Mouse (Mus musculus) testis, adult 2 months (tissue): ENCODE results near the gene Hoxb7.

Source experiments
- CTCF ChIP-seq: fragments of 200-500 bp; IDR thresholded peaks from 2 replicates; pipeline ENCODE4 v1.5.1; 2012; ENCODE audit warnings: low read depth, mild to moderate bottlenecking, inconsistent platforms, low read length, moderate library complexity; ENCODE audit not compliant: control insufficient read depth, insufficient read depth, insufficient replicate concordance
- POLR2A ChIP-seq: fragments of 200-500 bp; IDR thresholded peaks from 2 replicates; pipeline ENCODE4 v1.6.1; 2012; ENCODE audit warnings: low read depth, mild to moderate bottlenecking, inconsistent platforms, low read length, moderate library complexity; ENCODE audit not compliant: control insufficient read depth

DNA sequence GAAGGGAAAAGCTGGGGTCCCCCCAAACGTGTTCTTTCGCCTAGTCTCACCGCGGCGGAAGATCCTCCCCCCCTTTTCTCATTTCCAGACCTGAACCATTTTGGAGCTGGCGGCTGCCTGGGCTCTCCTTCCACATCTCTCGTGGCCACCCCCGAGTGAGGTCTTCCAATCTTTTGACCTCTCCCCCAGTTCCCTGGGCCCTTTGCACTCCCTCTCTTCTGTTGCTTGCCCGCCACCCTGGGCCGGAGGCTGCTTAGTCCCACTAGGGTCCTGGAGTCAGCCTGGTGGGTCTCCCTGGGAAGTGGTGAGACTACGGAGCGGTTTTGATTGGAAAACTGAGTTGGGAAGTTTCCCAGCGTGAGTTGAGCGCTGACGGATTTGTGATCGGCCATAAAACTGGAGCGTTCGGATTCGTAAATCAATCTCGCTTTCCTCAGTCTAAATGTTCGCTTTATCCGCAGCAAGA, 39.4 kb downstream of the Hoxb7 start:
- TF ChIP-seq CTCF, result no peak
- TF ChIP-seq POLR2A, result no peak
